Mouse (Mus musculus) bone marrow, adult 2 months (tissue): ENCODE results near the gene Muc4.

Experiments used
- CTCF ChIP-seq: fragments of 200-500 bp; IDR thresholded peaks from 2 replicates; pipeline ENCODE4 v1.5.1; 2011; ENCODE audit warnings: low read length, control low read depth; ENCODE audit not compliant: control insufficient read depth, insufficient read depth
- POLR2A ChIP-seq: fragments of 200-500 bp; IDR thresholded peaks from 2 replicates; pipeline ENCODE4 v1.6.1; 2011; ENCODE audit warnings: low read depth, mild to moderate bottlenecking, control low read depth, low read length, borderline replicate concordance; ENCODE audit not compliant: control insufficient read depth

GRCm38 (mm10) chr16:32824061-32824460, 88.4 kb downstream of the Muc4 start:
- TF ChIP-seq CTCF, result no peak
- TF ChIP-seq POLR2A, result no peak
